Mouse (Mus musculus) gonadal fat pad, adult 2 months (tissue): Measurements from ENCODE around the gene Scoc. TPM values are rescaled to one million over a fixed set of nuclear protein-coding genes. Genes with fewer than 3 reads are reported as not detected.
"Not testable (repeated sequence)": the region's sequence is repeated elsewhere in the genome, so short reads cannot be mapped to it uniquely, and the experiment has no call there.

Experiments
- DNase-seq: peaks from one replicate; pipeline ENCODE4 v3.0.0-alpha.2; 2012; ENCODE audit warnings: low read depth
- polyA plus RNA-seq: library from polyadenylated mRNA; depleted of rRNA; stranded (reverse); fragments of >200 nt; gene quantifications from 2 replicates; pipeline ENCODE4 v1.2.3, GENCODE M21; 2012; rRNA removed

Scoc gene
- polyA plus RNA-seq = 10.6 and 14.3 TPM in 2 replicates

GRCm38 (mm10) chr8:83458222-83458621, at the start of gene Scoc:
TSS of gene Scoc (minus strand) at chr8:83458391.
- DNase-seq = no peak

GRCm38 (mm10) chr8:83459606-83460005, 1.4 kb upstream of the Scoc start:
- no peak for DNase-seq

- no peak for DNase-seq
Measured at GRCm38 (mm10) chr8:83457121-83457520, 1.1 kb downstream of the Scoc start.

GRCm38 (mm10) chr8:83451056-83451455, 7.1 kb downstream of the Scoc start:
- no peak for DNase-seq

GRCm38 (mm10) chr8:83449960-83450359, 8.2 kb downstream of the Scoc start:
- no peak for DNase-seq

- no peak for DNase-seq
Measured at GRCm38 (mm10) chr8:83443052-83443400, 15.2 kb downstream of the Scoc start.

- peak; percentile 56 for DNase-seq
Measured at GRCm38 (mm10) chr8:83442243-83443051, 15.7 kb downstream of the Scoc start.

- no peak for DNase-seq
Measured at GRCm38 (mm10) chr8:83441656-83442242, 16.4 kb downstream of the Scoc start.

- no peak for DNase-seq
Measured at GRCm38 (mm10) chr8:83437077-83437476, 21.1 kb downstream of the Scoc start.

GRCm38 (mm10) chr8:83429071-83429524, 29.1 kb downstream of the Scoc start:
- no peak for DNase-seq

GRCm38 (mm10) chr8:83428621-83429020, 29.6 kb downstream of the Scoc start:
- not testable (repeated sequence) for DNase-seq

GRCm38 (mm10) chr8:83426949-83427348, 31.2 kb downstream of the Scoc start:
- no peak for DNase-seq

- DNase-seq = no peak
Measured at GRCm38 (mm10) chr8:83426104-83426759, 32.0 kb downstream of the Scoc start.

GRCm38 (mm10) chr8:83425202-83425601, 33.0 kb downstream of the Scoc start:
- no peak for DNase-seq

- no peak for DNase-seq
Measured at GRCm38 (mm10) chr8:83423032-83423825, 35.0 kb downstream of the Scoc start.

- DNase-seq = no peak
Measured at GRCm38 (mm10) chr8:83421354-83421753, 36.8 kb downstream of the Scoc start.

GRCm38 (mm10) chr8:83418805-83419516, 39.2 kb downstream of the Scoc start:
- DNase-seq = no peak

- no peak for DNase-seq
Measured at GRCm38 (mm10) chr8:83417970-83418369, 40.2 kb downstream of the Scoc start.

GRCm38 (mm10) chr8:83416878-83417277, 41.3 kb downstream of the Scoc start:
- no peak for DNase-seq

GRCm38 (mm10) chr8:83408496-83408895, 49.7 kb downstream of the Scoc start:
- DNase-seq = no peak

- no peak for DNase-seq
Measured at GRCm38 (mm10) chr8:83406836-83407235, 51.4 kb downstream of the Scoc start.
